Mouse (Mus musculus) forebrain, embryonic 12.5 days (tissue): Measurements from ENCODE around the gene L1td1. TPM values are rescaled to one million over a fixed set of nuclear protein-coding genes. Genes with fewer than 3 reads are reported as not detected.
"Not testable (repeated sequence)": the region's sequence is repeated elsewhere in the genome, so short reads cannot be mapped to it uniquely, and the experiment has no call there.

ENCODE experiments used
- ATAC-seq: fragments of 200-750 bp; cut with Nextera tagmentation; 2 replicates; pipeline ENCODE4 v1.8.0; 2017; ENCODE audit warnings: moderate TSS enrichment; ENCODE audit not compliant: low FRiP score
- H3K27ac ChIP-seq: fragments of 300-500 bp; sonication (generic); 2 replicates; pipeline ENCODE4 v1.5.1; 2016; ENCODE audit warnings: mild to moderate bottlenecking
- H3K27me3 ChIP-seq: fragments of 300-500 bp; sonication (generic); 2 replicates; pipeline ENCODE4 v1.6.1; 2016; ENCODE audit warnings: mild to moderate bottlenecking
- H3K36me3 ChIP-seq: fragments of 300-500 bp; sonication (generic); replicated peaks from 2 replicates; pipeline ENCODE4 v1.6.1; 2016; ENCODE audit warnings: mild to moderate bottlenecking
- H3K4me1 ChIP-seq: fragments of 300-500 bp; sonication (generic); 2 replicates; pipeline ENCODE4 v1.6.1; 2016
- H3K4me2 ChIP-seq: fragments of 300-500 bp; sonication (generic); 2 replicates; pipeline ENCODE4 v1.6.1; 2016; ENCODE audit warnings: mild to moderate bottlenecking, moderate library complexity
- H3K4me3 ChIP-seq: fragments of 300-500 bp; sonication (generic); replicated peaks from 2 replicates; pipeline ENCODE4 v1.5.1; 2016; ENCODE audit warnings: mild to moderate bottlenecking
- H3K9ac ChIP-seq: fragments of 300-500 bp; sonication (generic); 2 replicates; pipeline ENCODE4 v1.6.1; 2016; ENCODE audit warnings: mild to moderate bottlenecking
- H3K9me3 ChIP-seq: fragments of 300-500 bp; sonication (generic); 2 replicates; pipeline ENCODE4 v1.6.1; 2016
- WGBS: fragments of 180-500 bp; shearing (Covaris S2); methylation state at CpG from one replicate; pipeline ENCODE4 v1.1.7; 2016; 5-methylcytosine and 5-hydroxymethylcytosine counted together
- polyA plus RNA-seq: library from polyadenylated mRNA; unstranded; fragments of >200 nt; fragmentation: Nextera tagmentation; extraction: Ambion mirVana; gene quantifications from 2 replicates; pipeline ENCODE4 v1.2.1, GENCODE M21; 2016

Gene L1td1
- polyA plus RNA-seq, 1 experiment from 2014 or later: 0.08 TPM

GRCm38 (mm10) chr4:98717735-98718546, 8.6 kb upstream of the L1td1 start:
- Histone ChIP-seq H3K36me3 (no peaks in the 10 kb centered on the region), H3K4me1 (no peaks in the 10 kb centered on the region), H3K27me3 (peaks cover 3% of the 10 kb centered on the region; the same call in 1 of the 2 replicates), H3K4me2 (no peak overlapping the region), H3K4me3 (no peak overlapping the region), H3K27ac (no peak overlapping the region), H3K9ac (no peak overlapping the region), H3K9me3 (no peaks in the 10 kb centered on the region)
- ATAC-seq: no peak
- WGBS: 65% methylated on average over 17 of the region's 17 CpGs

DNA sequence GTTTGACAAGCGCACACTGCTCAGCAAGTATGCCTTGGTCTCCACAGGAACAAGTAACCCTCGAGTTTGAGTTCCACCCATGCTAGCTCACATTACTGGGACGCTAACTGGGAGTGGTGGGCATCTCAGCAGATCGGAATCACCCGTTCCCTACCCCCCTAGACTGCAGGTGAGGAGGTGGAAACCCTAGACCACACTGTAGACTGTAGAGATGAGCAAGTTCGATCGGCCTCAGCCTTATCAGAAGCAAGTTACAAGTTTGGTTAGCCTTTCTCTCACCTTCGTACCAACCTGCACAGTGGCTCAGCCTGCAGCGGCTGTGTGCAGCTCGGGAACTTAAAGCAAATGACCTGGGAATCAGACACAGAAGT, 8.0 kb upstream of the L1td1 start:
- Histone ChIP-seq H3K9me3 (no peaks in the 10 kb centered on the region), H3K27ac (no peak overlapping the region), H3K4me3 (no peak overlapping the region), H3K4me2 (no peak overlapping the region), H3K4me1 (no peaks in the 10 kb centered on the region), H3K27me3 (peaks cover 3% of the 10 kb centered on the region; the same call in 1 of the 2 replicates), H3K36me3 (no peaks in the 10 kb centered on the region), H3K9ac (no peak overlapping the region)
- WGBS: 85% methylated on average over 10 of the region's 10 CpGs
- no peak for ATAC-seq

DNA sequence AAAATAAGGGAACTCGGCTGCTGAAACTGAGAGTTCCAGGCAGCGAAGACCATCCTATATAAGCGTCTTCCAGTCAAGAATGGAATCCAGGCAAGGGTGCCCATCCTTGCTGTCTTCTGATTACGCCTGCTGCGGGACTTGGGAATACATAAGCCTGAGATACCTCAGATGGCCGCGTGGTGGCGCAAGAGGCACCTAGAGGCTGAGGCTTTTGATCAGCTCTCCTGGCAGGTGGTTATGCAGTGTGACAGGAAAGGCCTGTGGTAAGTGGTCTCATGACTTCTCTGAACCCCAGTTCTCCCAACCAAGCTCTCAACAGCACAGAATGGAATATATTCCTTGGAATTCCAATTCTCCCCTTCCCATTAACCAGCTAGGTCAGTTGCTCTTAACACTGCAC, 4.1 kb upstream of the L1td1 start:
- no peaks in the 10 kb centered on the region for H3K36me3 ChIP-seq
- H3K4me1 ChIP-seq: peaks cover 10% of the 10 kb centered on the region
- no peak overlapping the region for H3K9ac ChIP-seq
- no peak overlapping the region for H3K4me3 ChIP-seq
- WGBS: 13% methylated on average over 8 of the region's 8 CpGs
- no peak overlapping the region for H3K27ac ChIP-seq
- H3K9me3 ChIP-seq: no peaks in the 10 kb centered on the region
- ATAC-seq: peak; percentile 59; the same call in 1 of the 2 replicates
- H3K4me2 ChIP-seq: no peak overlapping the region
- H3K27me3 ChIP-seq: peaks cover 27% of the 10 kb centered on the region

- not testable (repeated sequence) for H3K9me3 ChIP-seq, H3K9ac ChIP-seq, ATAC-seq, H3K4me2 ChIP-seq, H3K27ac ChIP-seq, H3K4me3 ChIP-seq, H3K36me3 ChIP-seq
- H3K4me1 ChIP-seq: peaks cover 16% of the 10 kb centered on the region
- H3K27me3 ChIP-seq: peaks cover 46% of the 10 kb centered on the region
- WGBS: 86% methylated on average over 1 of the region's 1 CpGs
These were observed 1.9 kb upstream of the L1td1 start for GRCm38 (mm10) chr4:98724682-98725081.

DNA sequence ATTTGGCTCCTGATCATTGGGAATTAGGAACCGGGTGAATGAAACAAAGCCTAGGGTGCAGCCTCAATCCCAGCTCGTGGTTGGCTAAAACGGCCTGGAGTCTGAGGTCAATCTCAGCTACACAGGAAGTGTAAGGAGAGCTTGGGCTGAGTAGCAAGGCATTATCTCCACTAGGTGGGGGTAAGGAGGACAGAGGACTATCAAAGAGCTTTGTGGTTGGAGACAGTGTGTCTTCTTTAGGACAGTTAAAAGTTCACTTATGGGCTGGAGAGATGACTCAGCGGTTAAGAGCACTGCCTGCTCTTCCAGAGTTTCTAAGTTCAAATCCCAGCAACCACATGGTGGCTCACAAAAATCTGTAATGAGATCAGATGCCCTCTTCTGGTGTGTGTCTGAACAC, 1.1 kb upstream of the L1td1 start:
- peaks cover 46% of the 10 kb centered on the region for H3K27me3 ChIP-seq
- no peak for ATAC-seq
- 35% methylated on average over 4 of the region's 4 CpGs for WGBS

DNA sequence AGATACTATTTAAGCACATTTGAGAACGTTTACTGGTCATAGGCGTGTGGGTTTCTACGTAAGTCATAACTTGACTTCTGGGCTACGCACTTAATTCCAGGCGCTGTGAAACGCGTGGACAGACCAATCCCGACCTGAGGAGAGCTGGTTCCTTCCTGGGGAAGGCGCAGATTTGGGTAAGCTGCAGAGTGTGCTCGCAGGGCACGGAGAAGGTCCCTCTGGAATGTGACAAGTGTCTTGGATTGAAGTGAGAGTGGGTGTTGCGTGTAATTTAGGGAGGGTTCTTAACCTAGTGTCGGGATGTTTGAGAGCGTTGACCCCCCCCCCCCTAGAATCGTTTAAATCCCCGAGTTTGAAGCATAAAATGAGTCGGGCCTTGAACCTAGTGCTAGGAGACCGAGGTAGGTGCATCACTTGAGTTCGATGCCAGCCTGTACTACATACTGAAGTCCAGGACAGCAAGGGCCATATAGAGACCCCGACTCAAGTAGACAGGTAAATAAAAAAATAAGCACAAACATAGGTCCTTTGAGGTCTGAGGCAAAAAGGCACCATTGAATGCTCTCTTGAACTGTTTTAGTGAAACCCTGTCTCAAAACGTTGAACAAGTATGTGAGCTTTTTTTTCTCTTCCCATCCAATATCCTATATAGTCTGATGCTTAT, 893 bp downstream of the L1td1 start:
- peaks cover 16% of the 10 kb centered on the region for H3K4me1 ChIP-seq
- H3K36me3 ChIP-seq: no peaks in the 10 kb centered on the region
- peak overlapping the region; percentile 40; the same call in 1 of the 2 replicates for H3K9ac ChIP-seq
- H3K27ac ChIP-seq: no peak overlapping the region
- WGBS: 4% methylated on average over 21 of the region's 21 CpGs
- peak overlapping the region; percentile 63 for H3K4me2 ChIP-seq
- H3K4me3 ChIP-seq: peak overlapping the region; percentile 37
- peaks cover 43% of the 10 kb centered on the region for H3K27me3 ChIP-seq
- H3K9me3 ChIP-seq: no peaks in the 10 kb centered on the region
- ATAC-seq: no peak

More for the DNA sequence above, 1.1 kb upstream of the L1td1 start:
- Histone ChIP-seq H3K4me3 (no peak overlapping the region), H3K27ac (no peak overlapping the region), H3K36me3 (no peaks in the 10 kb centered on the region), H3K4me2 (no peak overlapping the region), H3K9ac (no peak overlapping the region), H3K4me1 (peaks cover 16% of the 10 kb centered on the region), H3K9me3 (no peaks in the 10 kb centered on the region)

GRCm38 (mm10) chr4:98727959-98728347, 1.4 kb downstream of the L1td1 start:
- Histone ChIP-seq H3K27me3 (peaks cover 43% of the 10 kb centered on the region), H3K4me3 (peak overlapping the region; percentile 3; the same call in 1 of the 2 replicates), H3K27ac (no peak overlapping the region), H3K36me3 (no peaks in the 10 kb centered on the region), H3K9ac (no peak overlapping the region), H3K9me3 (no peaks in the 10 kb centered on the region), H3K4me1 (peaks cover 16% of the 10 kb centered on the region), H3K4me2 (peak overlapping the region; percentile 63; the same call in 1 of the 2 replicates)
- WGBS: 2% methylated on average over 10 of the region's 10 CpGs
- ATAC-seq: no peak

GRCm38 (mm10) chr4:98728716-98729115, 2.2 kb downstream of the L1td1 start:
- no peak overlapping the region for H3K4me2 ChIP-seq
- no peak overlapping the region for H3K9ac ChIP-seq
- no peaks in the 10 kb centered on the region for H3K36me3 ChIP-seq
- H3K4me1 ChIP-seq: peaks cover 16% of the 10 kb centered on the region
- H3K4me3 ChIP-seq: no peak overlapping the region
- no peak overlapping the region for H3K27ac ChIP-seq
- H3K9me3 ChIP-seq: no peaks in the 10 kb centered on the region
- no peak for ATAC-seq
- peaks cover 43% of the 10 kb centered on the region for H3K27me3 ChIP-seq
- 68% methylated on average over 7 of the region's 7 CpGs for WGBS

GRCm38 (mm10) chr4:98733660-98734059, 7.1 kb downstream of the L1td1 start:
- Histone ChIP-seq H3K4me3 (no peak overlapping the region), H3K9ac (no peak overlapping the region), H3K27me3 (peaks cover 7% of the 10 kb centered on the region), H3K4me1 (no peaks in the 10 kb centered on the region), H3K27ac (no peak overlapping the region), H3K4me2 (no peak overlapping the region), H3K36me3 (no peaks in the 10 kb centered on the region), H3K9me3 (no peaks in the 10 kb centered on the region)
- no peak for ATAC-seq
- WGBS: 95% methylated on average over 16 of the region's 16 CpGs

- Histone ChIP-seq H3K27ac (no peak overlapping the region), H3K4me1 (peaks cover 5% of the 10 kb centered on the region; the same call in 1 of the 2 replicates), H3K4me2 (no peak overlapping the region), H3K9me3 (no peaks in the 10 kb centered on the region), H3K36me3 (no peaks in the 10 kb centered on the region), H3K9ac (no peak overlapping the region), H3K27me3 (no peaks in the 10 kb centered on the region), H3K4me3 (no peak overlapping the region)
- WGBS: 44% methylated on average over 2 of the region's 2 CpGs
- ATAC-seq: no peak
These were observed 13.2 kb downstream of the L1td1 start for GRCm38 (mm10) chr4:98739753-98740152.

DNA sequence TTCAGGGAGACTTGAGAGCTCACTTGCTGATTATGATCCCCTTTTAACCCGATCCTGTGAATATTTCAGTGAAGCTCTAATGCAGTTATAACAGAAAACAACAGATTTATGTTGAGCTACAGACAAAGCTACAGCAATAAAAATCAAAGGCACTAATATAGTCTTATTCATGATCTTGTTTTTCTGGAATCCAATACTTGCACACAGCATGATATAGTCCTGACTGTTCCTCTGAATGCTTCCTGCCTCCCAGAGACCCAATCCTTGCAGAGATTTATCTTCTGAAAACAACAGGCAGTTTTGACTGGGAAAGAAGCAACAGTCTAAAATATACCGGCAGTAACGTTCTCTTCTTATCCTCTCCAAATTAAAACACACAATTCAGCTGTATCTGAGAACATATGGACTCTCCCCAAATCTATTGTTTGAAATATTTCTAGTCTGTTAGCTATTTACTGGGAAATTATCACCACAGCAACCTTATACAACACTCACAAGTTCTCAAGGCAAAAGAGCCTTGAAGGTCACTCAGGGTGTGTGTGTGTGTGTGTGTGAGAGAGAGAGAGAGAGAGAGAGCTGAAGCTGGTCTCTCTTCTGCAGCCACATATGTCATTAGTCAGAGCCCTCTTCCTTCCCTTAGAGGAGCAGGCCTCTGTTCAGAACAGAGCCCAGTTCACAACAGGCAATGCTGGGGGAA, 16.8 kb downstream of the L1td1 start:
- Histone ChIP-seq H3K9me3 (no peaks in the 10 kb centered on the region), H3K4me1 (peaks cover 5% of the 10 kb centered on the region; the same call in 1 of the 2 replicates), H3K4me2 (no peak overlapping the region), H3K27me3 (no peaks in the 10 kb centered on the region), H3K9ac (no peak overlapping the region), H3K27ac (no peak overlapping the region), H3K4me3 (no peak overlapping the region), H3K36me3 (no peaks in the 10 kb centered on the region)
- no peak for ATAC-seq
- 71% methylated on average over 3 of the region's 3 CpGs for WGBS

DNA sequence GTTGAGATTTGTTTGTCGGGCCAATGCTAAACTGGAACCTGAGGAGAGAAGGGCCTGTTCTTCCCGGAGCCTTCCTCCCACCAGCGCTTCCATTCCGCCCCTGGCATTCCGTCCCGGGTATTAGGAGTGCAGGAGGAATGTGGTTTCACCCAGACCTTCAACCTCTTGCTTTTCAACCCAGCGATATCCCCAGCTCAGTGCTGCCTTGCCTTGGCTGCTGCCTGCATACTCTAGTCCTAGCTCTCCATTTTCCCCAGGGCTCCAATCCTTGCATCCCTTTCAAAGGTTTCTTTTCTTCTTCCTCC, 17.3 kb downstream of the L1td1 start:
- peaks cover 5% of the 10 kb centered on the region; the same call in 1 of the 2 replicates for H3K4me1 ChIP-seq
- ATAC-seq: no peak
- WGBS: 30% methylated on average over 7 of the region's 7 CpGs
- no peak overlapping the region for H3K27ac ChIP-seq
- no peak overlapping the region for H3K4me2 ChIP-seq
- H3K4me3 ChIP-seq: no peak overlapping the region
- H3K36me3 ChIP-seq: no peaks in the 10 kb centered on the region
- H3K9ac ChIP-seq: no peak overlapping the region
- no peaks in the 10 kb centered on the region for H3K27me3 ChIP-seq
- H3K9me3 ChIP-seq: no peaks in the 10 kb centered on the region
